Mouse (Mus musculus): ENCODE results near the gene Cabp7.

GRCm38 (mm10) chr11:4754036-4754435 lies 7.5 kb upstream of the Cabp7 start:
- no peak for TF ChIP-seq CTCF (conservative IDR thresholded peaks at IDR 0.05; ENCODE audit: insufficient read depth, insufficient read length, low read depth, low read length)
- no peak for TF ChIP-seq POLR2A (IDR thresholded peaks at IDR 0.05; ENCODE audit: low read depth, low read length)
